In genomic region chr17:56409759-56410158, GRCm38 (mm10) we compare ENCODE assay signal across 9 mouse cellular contexts.
DNase-seq lines count a peak whose midpoint lies in the region; ATAC-seq lines count a peak whose summit lies in the region.
"Had no signal": no experiment of that assay in that cellular context is flagged by ENCODE, and none has a peak within 500 bp of the region (broad histone marks: within the 10 kb centered on the region; RNA-seq: fewer than 3 reads in every experiment).

No protein-coding gene starts in this region.

- no peaks in the 10 kb centered on the region for H3K27me3 ChIP-seq in heart, embryonic 12.5 days (replicated peaks)
- no peaks in the 10 kb centered on the region for H3K27me3 ChIP-seq in forebrain, embryonic 15.5 days

- peaks cover 35% of the 10 kb centered on the region for H3K4me1 ChIP-seq in heart, embryonic 12.5 days (replicated peaks)
- peaks cover 30% of the 10 kb centered on the region for H3K4me1 ChIP-seq in forebrain, embryonic 15.5 days

- ATAC-seq in heart, embryonic 12.5 days (ENCODE audit: insufficient number of reproducible peaks, low FRiP score): 0 out of 2 replicates have a peak, but pooled peaks have one; percentile 14
- no peak for ATAC-seq in forebrain, embryonic 15.5 days (replicated peaks)
- no peak for ATAC-seq in megakaryocyte, adult 5-6 weeks (ENCODE audit: poor library complexity, severe bottlenecking)
- no peak for ATAC-seq in frontal cortex, adult (ENCODE audit: low TSS enrichment)

- WGBS in heart, embryonic 12.5 days: 37% methylated on average over 8 of the region's 8 CpGs
- WGBS in forebrain, embryonic 15.5 days: 27% methylated on average over 8 of the region's 8 CpGs

- H3K9ac ChIP-seq in heart, embryonic 12.5 days: no peak overlapping the region
- no peak overlapping the region for H3K9ac ChIP-seq in forebrain, embryonic 15.5 days (replicated peaks)
- H3K9ac ChIP-seq: liver, embryonic 14.5 days had no signal

- H3K27ac ChIP-seq in heart, embryonic 12.5 days (ENCODE audit: poor library complexity, severe bottlenecking): no peak overlapping the region
- H3K27ac ChIP-seq in forebrain, embryonic 15.5 days (replicated peaks): peak overlapping the region; percentile 70
- H3K27ac ChIP-seq: liver, embryonic 14.5 days had no signal

- no peak overlapping the region for H3K4me3 ChIP-seq in heart, embryonic 12.5 days
- H3K4me3 ChIP-seq in forebrain, embryonic 15.5 days: no peak overlapping the region

- intact Hi-C loops in heart, postnatal 25 days (cut with DNase I): no loop called here

- no peak overlapping the region for H3K4me2 ChIP-seq in heart, embryonic 12.5 days
- no peak overlapping the region for H3K4me2 ChIP-seq in forebrain, embryonic 15.5 days (replicated peaks)

- peaks cover 54% of the 10 kb centered on the region for H3K36me3 ChIP-seq in heart, embryonic 12.5 days
- H3K36me3 ChIP-seq in forebrain, embryonic 15.5 days: peaks cover 57% of the 10 kb centered on the region

- no peak for DNase-seq in heart, postnatal 25 days (ENCODE audit: low spot score)
- peak; percentile 24 for DNase-seq in 416B (ENCODE audit: low read depth)
- DNase-seq in lung, postnatal 25 days (ENCODE audit: low spot score): peak; percentile 24
- DNase-seq in thymus, postnatal 4 days: no peak

- H3K9me3 ChIP-seq in heart, embryonic 12.5 days (replicated peaks): no peaks in the 10 kb centered on the region
- no peaks in the 10 kb centered on the region for H3K9me3 ChIP-seq in forebrain, embryonic 15.5 days

Comparison
In these comparisons a context has a peak if more than half of its experiments do, and no peak if none do; other contexts are left out.
1. DNase-seq: peak in 416B (single experiment) and lung, postnatal 25 days (single experiment); none in heart, postnatal 25 days (single experiment) and thymus, postnatal 4 days (single experiment).